Mouse (Mus musculus) myocyte (in vitro differentiated cells): ENCODE results near the gene Tex52. TPM values are rescaled to one million over a fixed set of nuclear protein-coding genes. Genes with fewer than 3 reads are reported as not detected.

Experiments
- H3K27me3 ChIP-seq: one replicate; pipeline ENCODE4 v1.6.1; 2011; ENCODE audit not compliant: control insufficient read depth, insufficient read depth, insufficient read length
- H3K36me3 ChIP-seq: one replicate; pipeline ENCODE4 v1.6.1; 2011; ENCODE audit not compliant: control insufficient read depth, insufficient read depth
- H3K4me2 ChIP-seq: one replicate; pipeline ENCODE4 v1.6.1; 2011; ENCODE audit warnings: low read depth, control low read depth
- H3K4me3 ChIP-seq: one replicate; pipeline ENCODE4 v1.5.1; 2011; ENCODE audit warnings: mild to moderate bottlenecking, control low read depth, moderate library complexity
- H3K79me2 ChIP-seq: one replicate; pipeline ENCODE4 v1.6.1; 2011; ENCODE audit not compliant: control insufficient read depth, insufficient read depth
- H3ac ChIP-seq: one replicate; pipeline ENCODE4 v1.6.1; 2011; ENCODE audit not compliant: control insufficient read depth, insufficient read length
- CEBPB ChIP-seq: IDR thresholded peaks from 2 replicates; pipeline ENCODE4 v1.6.1; 2011; ENCODE audit warnings: mild to moderate bottlenecking, moderate library complexity; ENCODE audit not compliant: poor library complexity, insufficient read depth, severe bottlenecking
- E2F4 ChIP-seq: IDR thresholded peaks from one replicate; pipeline ENCODE4 v1.6.1; 2011; ENCODE audit warnings: mild to moderate bottlenecking, control low read depth, moderate library complexity; ENCODE audit not compliant: insufficient read depth
- MAX ChIP-seq: IDR thresholded peaks from one replicate; pipeline ENCODE4 v1.6.1; 2011; ENCODE audit warnings: low read depth, mild to moderate bottlenecking, control low read depth
- MYOD1 ChIP-seq, 3 experiments: IDR thresholded peaks; one replicate each; pipeline ENCODE4 v1.6.1; 2011; ENCODE audit warnings: control low read depth in 2 of 3, low read depth in 2 of 3, mild to moderate bottlenecking in 2 of 3, moderate library complexity in 1 of 3; ENCODE audit not compliant: insufficient read length in 2 of 3, control insufficient read depth in 1 of 3
- MYOG ChIP-seq, 3 experiments: IDR thresholded peaks; one replicate each; pipeline ENCODE4 v1.6.1; 2011; ENCODE audit warnings: control low read depth in 2 of 3, low read depth in 2 of 3, mild to moderate bottlenecking in 2 of 3; ENCODE audit not compliant: insufficient read length in 2 of 3, control insufficient read depth in 1 of 3, insufficient read depth in 1 of 3
- POLR2A ChIP-seq: IDR thresholded peaks from one replicate; pipeline ENCODE4 v1.6.1; 2011; ENCODE audit warnings: low read depth, mild to moderate bottlenecking, control low read depth, moderate library complexity; ENCODE audit not compliant: insufficient read length
- POLR2AphosphoS2 ChIP-seq: IDR thresholded peaks from one replicate; pipeline ENCODE4 v1.6.1; 2011; ENCODE audit warnings: low read depth, control low read depth; ENCODE audit not compliant: insufficient read length
- REST ChIP-seq: IDR thresholded peaks from one replicate; pipeline ENCODE4 v1.6.1; 2011; ENCODE audit warnings: mild to moderate bottlenecking, control low read depth, moderate library complexity; ENCODE audit not compliant: insufficient read depth, insufficient read length
- SRF ChIP-seq: IDR thresholded peaks from one replicate; pipeline ENCODE4 v1.6.1; 2011; ENCODE audit warnings: low read depth; ENCODE audit not compliant: control insufficient read depth, insufficient read length
- TCF12 ChIP-seq: IDR thresholded peaks from one replicate; pipeline ENCODE4 v1.6.1; 2011; ENCODE audit warnings: mild to moderate bottlenecking, control low read depth; ENCODE audit not compliant: poor library complexity, insufficient read depth, severe bottlenecking
- TCF3 ChIP-seq: IDR thresholded peaks from one replicate; pipeline ENCODE4 v1.6.1; 2011; ENCODE audit warnings: low read depth, control low read depth; ENCODE audit not compliant: insufficient read length
- USF1 ChIP-seq: IDR thresholded peaks from one replicate; pipeline ENCODE4 v1.6.1; 2011; ENCODE audit warnings: low read depth, mild to moderate bottlenecking, control low read depth, moderate library complexity
- polyA plus RNA-seq: library from polyadenylated mRNA; unstranded; fragments of >200 nt; fragmentation: generic; extraction: Trizol; gene quantifications from one replicate; pipeline ENCODE4 v1.2.1, GENCODE M21; 2012; ENCODE audit warnings: missing spikeins

Gene Tex52
- polyA plus RNA-seq, 1 experiment, result 0.13 TPM

GRCm38 (mm10) chr6:128345623-128346022, 29.6 kb upstream of the Tex52 start:
- TF ChIP-seq MAX (no peak), CEBPB (peak; percentile 64), MYOD1 (IDR thresholded peaks at IDR 0.05; ENCODE audit: control insufficient read depth in 1 of 3, insufficient read length in 2 of 3, low read depth in 2 of 3) (no peak), TCF3 (no peak), POLR2AphosphoS2 (no peak), REST (no peak), USF1 (no peak)
- H3K27me3 ChIP-seq, result no peaks in the 10 kb centered on the region
- H3K4me3 ChIP-seq, result no peak overlapping the region
- H3K79me2 ChIP-seq, result peaks cover 4% of the 10 kb centered on the region
- H3K4me2 ChIP-seq, result peak overlapping the region; percentile 45
- H3ac ChIP-seq, result no peak overlapping the region
- H3K36me3 ChIP-seq, result no peaks in the 10 kb centered on the region

- no peaks in the 10 kb centered on the region for H3K36me3 ChIP-seq
- H3ac ChIP-seq, result no peak overlapping the region
- peaks cover 8% of the 10 kb centered on the region for H3K79me2 ChIP-seq
- H3K27me3 ChIP-seq, result no peaks in the 10 kb centered on the region
- H3K4me2 ChIP-seq, result no peak overlapping the region
- H3K4me3 ChIP-seq, result no peak overlapping the region
- TF ChIP-seq TCF12 (no peak), MYOD1 (IDR thresholded peaks at IDR 0.05; ENCODE audit: control insufficient read depth in 1 of 3, insufficient read length in 2 of 3, low read depth in 2 of 3) (no peak), MYOG (IDR thresholded peaks at IDR 0.05; ENCODE audit: control insufficient read depth in 1 of 3, insufficient read depth in 1 of 3, insufficient read length in 2 of 3, low read depth in 2 of 3) (no peak), POLR2AphosphoS2 (no peak), POLR2A (no peak), TCF3 (no peak), E2F4 (no peak), SRF (no peak), CEBPB (no peak), USF1 (no peak), MAX (no peak), REST (no peak)
Measured at GRCm38 (mm10) chr6:128346782-128347181, 28.5 kb upstream of the Tex52 start.

- Histone ChIP-seq H3K4me2 (no peak overlapping the region), H3K27me3 (no peaks in the 10 kb centered on the region)
- no peak for TF ChIP-seq USF1
- TF ChIP-seq SRF, result no peak
- no peak for TF ChIP-seq TCF12
- TF ChIP-seq E2F4, result no peak
- TF ChIP-seq CEBPB, result no peak
Measured at GRCm38 (mm10) chr6:128349711-128350110, 25.5 kb upstream of the Tex52 start.

GRCm38 (mm10) chr6:128354140-128354539, 21.1 kb upstream of the Tex52 start:
- Histone ChIP-seq H3ac (no peak overlapping the region), H3K79me2 (peaks cover 38% of the 10 kb centered on the region), H3K27me3 (no peaks in the 10 kb centered on the region), H3K36me3 (peaks cover 3% of the 10 kb centered on the region), H3K4me2 (peak overlapping the region; percentile 89), H3K4me3 (peak overlapping the region; percentile 74)
- no peak for TF ChIP-seq E2F4
- TF ChIP-seq POLR2A, result no peak
- no peak for TF ChIP-seq TCF12
- no peak for TF ChIP-seq CEBPB
- no peak for TF ChIP-seq MYOG (IDR thresholded peaks at IDR 0.05; ENCODE audit: control insufficient read depth in 1 of 3, insufficient read depth in 1 of 3, insufficient read length in 2 of 3, low read depth in 2 of 3)
- TF ChIP-seq POLR2AphosphoS2, result no peak
- no peak for TF ChIP-seq TCF3
- TF ChIP-seq REST, result no peak
- TF ChIP-seq MAX, result no peak
- TF ChIP-seq MYOD1 (IDR thresholded peaks at IDR 0.05; ENCODE audit: control insufficient read depth in 1 of 3, insufficient read length in 2 of 3, low read depth in 2 of 3), result no peak
- TF ChIP-seq SRF, result no peak
- no peak for TF ChIP-seq USF1

More at GRCm38 (mm10) chr6:128349711-128350110, 25.5 kb upstream of the Tex52 start:
- Histone ChIP-seq H3ac (no peak overlapping the region), H3K4me3 (no peak overlapping the region), H3K36me3 (no peaks in the 10 kb centered on the region), H3K79me2 (peaks cover 32% of the 10 kb centered on the region)

- Histone ChIP-seq H3K4me2 (peak overlapping the region; percentile 89), H3K36me3 (peaks cover 3% of the 10 kb centered on the region), H3ac (peak overlapping the region; percentile 42), H3K4me3 (peak overlapping the region; percentile 74), H3K27me3 (no peaks in the 10 kb centered on the region), H3K79me2 (peaks cover 46% of the 10 kb centered on the region)
- TF ChIP-seq USF1 (no peak), CEBPB (no peak), TCF12 (no peak), POLR2A (no peak), MYOD1 (IDR thresholded peaks at IDR 0.05; ENCODE audit: control insufficient read depth in 1 of 3, insufficient read length in 2 of 3, low read depth in 2 of 3) (no peak), E2F4 (no peak), MAX (no peak), TCF3 (no peak), MYOG (IDR thresholded peaks at IDR 0.05; ENCODE audit: control insufficient read depth in 1 of 3, insufficient read depth in 1 of 3, insufficient read length in 2 of 3, low read depth in 2 of 3) (no peak), POLR2AphosphoS2 (no peak), SRF (no peak), REST (no peak)
Measured at GRCm38 (mm10) chr6:128355201-128355681, 20.0 kb upstream of the Tex52 start.
